Mouse (Mus musculus): Measurements from ENCODE around the gene Nup214. TPM values are rescaled to one million over a fixed set of nuclear protein-coding genes. Genes with fewer than 3 reads are reported as not detected.

The Nup214 gene
- polyA plus RNA-seq, 1 experiment from 2014 or later = 59.9 TPM

GRCm38 (mm10) chr2:32062626-32063410 is 88.6 kb downstream of the Nup214 start:
- WGBS = 87% methylated on average over 15 of the region's 15 CpGs
- no peak for ATAC-seq (ENCODE audit: low FRiP score, low TSS enrichment)
- no peak overlapping the region for H3K4me2 ChIP-seq (ENCODE audit: low read length)

GRCm38 (mm10) chr2:32063451-32064151 is 89.4 kb downstream of the Nup214 start:
- 80% methylated on average over 7 of the region's 7 CpGs for WGBS
- Histone ChIP-seq H3K9ac (replicated peaks; ENCODE audit: low read length) (no peak overlapping the region), H3K4me3 (replicated peaks; ENCODE audit: low read depth, low read length) (no peak overlapping the region), H3K36me3 (ENCODE audit: control insufficient read depth, insufficient read depth, low read length) (no peaks in the 10 kb centered on the region), H3K9me3 (ENCODE audit: control insufficient read depth, low read length) (no peaks in the 10 kb centered on the region), H3K4me1 (ENCODE audit: control insufficient read depth, insufficient read depth, low read length) (no peaks in the 10 kb centered on the region), H3K27me3 (ENCODE audit: control insufficient read depth, insufficient read depth, low read length) (no peaks in the 10 kb centered on the region), H3K4me2 (ENCODE audit: low read length) (no peak overlapping the region), H3K27ac (replicated peaks; ENCODE audit: low read depth, low read length) (no peak overlapping the region)
- no peak for ATAC-seq (ENCODE audit: low FRiP score, low TSS enrichment)
- DNase-seq = no peak

More at GRCm38 (mm10) chr2:32062626-32063410, 88.6 kb downstream of the Nup214 start:
- DNase-seq = no peak
- Histone ChIP-seq H3K36me3 (ENCODE audit: control insufficient read depth, insufficient read depth, low read length) (no peaks in the 10 kb centered on the region), H3K9ac (replicated peaks; ENCODE audit: low read length) (no peak overlapping the region), H3K4me3 (replicated peaks; ENCODE audit: low read depth, low read length) (no peak overlapping the region), H3K27ac (replicated peaks; ENCODE audit: low read depth, low read length) (no peak overlapping the region), H3K27me3 (ENCODE audit: control insufficient read depth, insufficient read depth, low read length) (no peaks in the 10 kb centered on the region), H3K4me1 (ENCODE audit: control insufficient read depth, insufficient read depth, low read length) (no peaks in the 10 kb centered on the region), H3K9me3 (ENCODE audit: control insufficient read depth, low read length) (no peaks in the 10 kb centered on the region)

GRCm38 (mm10) chr2:32064913-32065312 is 90.7 kb downstream of the Nup214 start:
- no peak for ATAC-seq (ENCODE audit: low FRiP score, low TSS enrichment)
- DNase-seq = peak; percentile 27
- 50% methylated on average over 13 of the region's 13 CpGs for WGBS

GRCm38 (mm10) chr2:32065371-32065791 is 91.1 kb downstream of the Nup214 start:
- H3K9ac ChIP-seq (replicated peaks; ENCODE audit: low read length) = no peak overlapping the region
- WGBS = 90% methylated on average over 5 of the region's 5 CpGs

More at GRCm38 (mm10) chr2:32064913-32065312, 90.7 kb downstream of the Nup214 start:
- no peaks in the 10 kb centered on the region for H3K36me3 ChIP-seq (ENCODE audit: control insufficient read depth, insufficient read depth, low read length)
- no peaks in the 10 kb centered on the region for H3K9me3 ChIP-seq (ENCODE audit: control insufficient read depth, low read length)
- H3K9ac ChIP-seq (replicated peaks; ENCODE audit: low read length) = no peak overlapping the region
- H3K4me1 ChIP-seq (ENCODE audit: control insufficient read depth, insufficient read depth, low read length) = no peaks in the 10 kb centered on the region
- no peak overlapping the region for H3K27ac ChIP-seq (replicated peaks; ENCODE audit: low read depth, low read length)
- H3K27me3 ChIP-seq (ENCODE audit: control insufficient read depth, insufficient read depth, low read length) = no peaks in the 10 kb centered on the region
- no peak overlapping the region for H3K4me2 ChIP-seq (ENCODE audit: low read length)
- H3K4me3 ChIP-seq (replicated peaks; ENCODE audit: low read depth, low read length) = no peak overlapping the region

GRCm38 (mm10) chr2:32066005-32066404 is 91.8 kb downstream of the Nup214 start:
- no peak for ATAC-seq (ENCODE audit: low FRiP score, low TSS enrichment)
- WGBS = 82% methylated on average over 4 of the region's 4 CpGs

More at GRCm38 (mm10) chr2:32065371-32065791, 91.1 kb downstream of the Nup214 start:
- Histone ChIP-seq H3K27ac (replicated peaks; ENCODE audit: low read depth, low read length) (no peak overlapping the region), H3K9me3 (ENCODE audit: control insufficient read depth, low read length) (no peaks in the 10 kb centered on the region), H3K4me1 (ENCODE audit: control insufficient read depth, insufficient read depth, low read length) (no peaks in the 10 kb centered on the region), H3K4me2 (ENCODE audit: low read length) (no peak overlapping the region), H3K36me3 (ENCODE audit: control insufficient read depth, insufficient read depth, low read length) (no peaks in the 10 kb centered on the region), H3K27me3 (ENCODE audit: control insufficient read depth, insufficient read depth, low read length) (no peaks in the 10 kb centered on the region), H3K4me3 (replicated peaks; ENCODE audit: low read depth, low read length) (no peak overlapping the region)
- DNase-seq (no peak), ATAC-seq (ENCODE audit: low FRiP score, low TSS enrichment) (no peak)

GRCm38 (mm10) chr2:32068811-32069607 is 94.8 kb downstream of the Nup214 start:
- H3K9me3 ChIP-seq (ENCODE audit: control insufficient read depth, low read length) = no peaks in the 10 kb centered on the region
- ATAC-seq (ENCODE audit: low FRiP score, low TSS enrichment) (no peak), DNase-seq (no peak)
- H3K36me3 ChIP-seq (ENCODE audit: control insufficient read depth, insufficient read depth, low read length) = no peaks in the 10 kb centered on the region
- H3K9ac ChIP-seq (replicated peaks; ENCODE audit: low read length) = no peak overlapping the region
- WGBS = 57% methylated on average over 31 of the region's 31 CpGs
- no peak overlapping the region for H3K27ac ChIP-seq (replicated peaks; ENCODE audit: low read depth, low read length)
- H3K4me3 ChIP-seq (replicated peaks; ENCODE audit: low read depth, low read length) = no peak overlapping the region
- no peaks in the 10 kb centered on the region for H3K4me1 ChIP-seq (ENCODE audit: control insufficient read depth, insufficient read depth, low read length)
- H3K4me2 ChIP-seq (ENCODE audit: low read length) = no peak overlapping the region
- H3K27me3 ChIP-seq (ENCODE audit: control insufficient read depth, insufficient read depth, low read length) = no peaks in the 10 kb centered on the region

More at GRCm38 (mm10) chr2:32066005-32066404, 91.8 kb downstream of the Nup214 start:
- Histone ChIP-seq H3K27me3 (ENCODE audit: control insufficient read depth, insufficient read depth, low read length) (no peaks in the 10 kb centered on the region), H3K9me3 (ENCODE audit: control insufficient read depth, low read length) (no peaks in the 10 kb centered on the region), H3K9ac (replicated peaks; ENCODE audit: low read length) (no peak overlapping the region), H3K4me1 (ENCODE audit: control insufficient read depth, insufficient read depth, low read length) (no peaks in the 10 kb centered on the region), H3K27ac (replicated peaks; ENCODE audit: low read depth, low read length) (no peak overlapping the region), H3K4me3 (replicated peaks; ENCODE audit: low read depth, low read length) (no peak overlapping the region), H3K4me2 (ENCODE audit: low read length) (no peak overlapping the region), H3K36me3 (ENCODE audit: control insufficient read depth, insufficient read depth, low read length) (no peaks in the 10 kb centered on the region)
- no peak for DNase-seq

- Histone ChIP-seq H3K9me3 (ENCODE audit: control insufficient read depth, low read length) (no peaks in the 10 kb centered on the region), H3K9ac (replicated peaks; ENCODE audit: low read length) (no peak overlapping the region), H3K27me3 (ENCODE audit: control insufficient read depth, insufficient read depth, low read length) (no peaks in the 10 kb centered on the region), H3K4me3 (replicated peaks; ENCODE audit: low read depth, low read length) (no peak overlapping the region), H3K4me2 (ENCODE audit: low read length) (no peak overlapping the region), H3K36me3 (ENCODE audit: control insufficient read depth, insufficient read depth, low read length) (no peaks in the 10 kb centered on the region), H3K4me1 (ENCODE audit: control insufficient read depth, insufficient read depth, low read length) (no peaks in the 10 kb centered on the region), H3K27ac (replicated peaks; ENCODE audit: low read depth, low read length) (no peak overlapping the region)
- WGBS = 91% methylated on average over 10 of the region's 10 CpGs
- DNase-seq (no peak), ATAC-seq (ENCODE audit: low FRiP score, low TSS enrichment) (no peak)
Observed at GRCm38 (mm10) chr2:32070747-32071146, 96.5 kb downstream of the Nup214 start.

- Histone ChIP-seq H3K27ac (replicated peaks; ENCODE audit: low read depth, low read length) (no peak overlapping the region), H3K36me3 (ENCODE audit: control insufficient read depth, insufficient read depth, low read length) (no peaks in the 10 kb centered on the region), H3K9ac (replicated peaks; ENCODE audit: low read length) (no peak overlapping the region), H3K9me3 (ENCODE audit: control insufficient read depth, low read length) (no peaks in the 10 kb centered on the region), H3K4me1 (ENCODE audit: control insufficient read depth, insufficient read depth, low read length) (no peaks in the 10 kb centered on the region), H3K27me3 (ENCODE audit: control insufficient read depth, insufficient read depth, low read length) (no peaks in the 10 kb centered on the region), H3K4me2 (ENCODE audit: low read length) (no peak overlapping the region), H3K4me3 (replicated peaks; ENCODE audit: low read depth, low read length) (no peak overlapping the region)
- no peak for ATAC-seq (ENCODE audit: low FRiP score, low TSS enrichment)
- WGBS = 70% methylated on average over 8 of the region's 8 CpGs
- DNase-seq = no peak
Observed at GRCm38 (mm10) chr2:32074404-32074803, 100.2 kb downstream of the Nup214 start.

Measured in midbrain, embryonic 14.5 days (tissue).